Mouse (Mus musculus) intestine, postnatal 0 days (tissue): ENCODE results near the gene Cntf. TPM values are rescaled to one million over a fixed set of nuclear protein-coding genes. Genes with fewer than 3 reads are reported as not detected.

Experiments
- ATAC-seq: fragments of 200-750 bp; cut with Nextera tagmentation; 2 replicates; pipeline ENCODE4 v1.8.0; 2017; ENCODE audit warnings: mild to moderate bottlenecking, moderate TSS enrichment, moderate library complexity
- H3K27ac ChIP-seq: fragments of 300-500 bp; sonication (generic); 2 replicates; pipeline ENCODE4 v1.5.1; 2014; ENCODE audit warnings: mild to moderate bottlenecking, low read depth, low read length, moderate library complexity
- H3K27me3 ChIP-seq: fragments of 300-500 bp; sonication (generic); replicated peaks from 2 replicates; pipeline ENCODE4 v1.6.1; 2014; ENCODE audit warnings: low read length, mixed read lengths; ENCODE audit not compliant: control insufficient read depth, insufficient read depth
- H3K36me3 ChIP-seq: fragments of 300-500 bp; sonication (generic); 2 replicates; pipeline ENCODE4 v1.6.1; 2014; ENCODE audit warnings: mild to moderate bottlenecking, moderate library complexity; ENCODE audit not compliant: control insufficient read depth, insufficient read depth
- H3K4me1 ChIP-seq: fragments of 300-500 bp; sonication (generic); replicated peaks from 2 replicates; pipeline ENCODE4 v1.6.1; 2014; ENCODE audit warnings: antibody characterized with exemption, low read length, mixed read lengths; ENCODE audit not compliant: control insufficient read depth, insufficient read depth
- H3K4me2 ChIP-seq: fragments of 300-500 bp; sonication (generic); replicated peaks from 2 replicates; pipeline ENCODE4 v1.6.1; 2014; ENCODE audit warnings: low read depth, mild to moderate bottlenecking, moderate library complexity
- H3K4me3 ChIP-seq: fragments of 300-500 bp; sonication (generic); 2 replicates; pipeline ENCODE4 v1.5.1; 2014; ENCODE audit warnings: low read depth, low read length
- H3K9ac ChIP-seq: fragments of 300-500 bp; sonication (generic); 2 replicates; pipeline ENCODE4 v1.6.1; 2014; ENCODE audit warnings: mild to moderate bottlenecking, low read depth, low read length
- H3K9me3 ChIP-seq: fragments of 300-500 bp; sonication (generic); 2 replicates; pipeline ENCODE4 v1.6.1; 2016; ENCODE audit warnings: mixed run types; ENCODE audit not compliant: control insufficient read depth
- CTCF ChIP-seq: sonication (generic); IDR thresholded peaks from 2 replicates; pipeline ENCODE4 v1.5.1; 2016; ENCODE audit warnings: low read depth, mild to moderate bottlenecking, control low read depth, antibody characterized with exemption, moderate library complexity
- WGBS: fragments of 180-500 bp; shearing (Covaris S2); extraction: QIAGEN DNeasy Blood & Tissue Kit; methylation state at CpG from one replicate; pipeline ENCODE4 v1.1.7; 2014; 5-methylcytosine and 5-hydroxymethylcytosine counted together
- polyA plus RNA-seq: library from polyadenylated mRNA; unstranded; fragments of >200 nt; fragmentation: Nextera tagmentation; extraction: Ambion mirVana; gene quantifications from 2 replicates; pipeline ENCODE4 v1.2.1, GENCODE M21; 2015

The Cntf gene
- polyA plus RNA-seq, 1 experiment from 2014 or later: 1.1 TPM

DNA sequence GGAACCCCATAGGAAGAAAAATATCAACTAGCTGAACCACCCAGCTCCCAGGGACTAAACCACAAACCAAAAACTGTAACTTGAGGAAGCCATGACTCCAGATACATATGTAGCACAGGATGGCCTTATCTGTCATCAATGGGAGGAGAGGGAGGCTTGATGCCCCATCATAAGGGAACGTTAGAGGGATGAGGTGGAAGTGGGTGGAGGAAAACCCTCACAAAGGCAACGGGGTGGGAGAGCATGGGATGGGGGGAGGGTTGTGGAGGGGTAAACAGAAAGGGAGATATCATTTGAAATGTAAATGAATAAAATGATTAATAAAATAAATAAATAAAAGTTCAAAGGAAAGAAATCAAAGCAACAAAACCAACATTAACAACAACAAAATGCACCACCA, 45.0 kb downstream of the Cntf start:
- H3K4me3 ChIP-seq: no peak overlapping the region
- ATAC-seq: no peak
- H3K9me3 ChIP-seq: no peaks in the 10 kb centered on the region
- no peak overlapping the region for H3K27ac ChIP-seq
- H3K27me3 ChIP-seq: no peaks in the 10 kb centered on the region
- 58% methylated on average over 2 of the region's 2 CpGs for WGBS
- H3K4me2 ChIP-seq: no peak overlapping the region
- TF ChIP-seq CTCF: no peak
- no peaks in the 10 kb centered on the region for H3K4me1 ChIP-seq
- H3K36me3 ChIP-seq: no peaks in the 10 kb centered on the region
- no peak overlapping the region for H3K9ac ChIP-seq

DNA sequence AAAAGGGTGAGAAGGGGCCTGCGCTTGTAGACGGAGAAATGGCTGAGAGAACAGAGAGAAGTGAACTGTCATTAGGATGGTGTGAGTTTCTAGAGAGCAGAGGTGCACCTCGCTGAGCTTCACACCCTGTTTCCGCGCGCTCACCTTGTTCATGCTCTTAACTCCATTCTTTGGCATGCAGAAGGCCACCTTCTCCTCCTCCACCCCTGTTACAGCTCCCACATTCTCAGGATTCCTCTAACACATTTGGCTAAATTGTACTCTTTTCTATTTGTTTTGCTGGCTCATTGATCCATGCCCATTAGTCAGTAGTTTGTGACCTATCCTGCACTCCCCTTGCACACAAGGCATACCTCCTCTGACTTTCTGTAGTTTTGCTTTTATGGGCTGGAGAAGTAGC, 46.2 kb downstream of the Cntf start:
- TF ChIP-seq CTCF: no peak
- H3K4me3 ChIP-seq: no peak overlapping the region
- no peak overlapping the region for H3K27ac ChIP-seq
- no peaks in the 10 kb centered on the region for H3K36me3 ChIP-seq
- H3K27me3 ChIP-seq: no peaks in the 10 kb centered on the region
- H3K4me2 ChIP-seq: no peak overlapping the region
- H3K9me3 ChIP-seq: no peaks in the 10 kb centered on the region
- WGBS: 71% methylated on average over 6 of the region's 6 CpGs
- no peak overlapping the region for H3K9ac ChIP-seq
- ATAC-seq: no peak
- no peaks in the 10 kb centered on the region for H3K4me1 ChIP-seq

Other genes with a start within 250 kb of the Cntf start
- 6.2 and 6.8 TPM in 2 replicates for gene Fam111a, start 219.9 kb downstream of the Cntf start, polyA plus RNA-seq
- 0.13 TPM in 1 of 2 replicates, not detected in the other for gene Gm4952, start 165.7 kb downstream of the Cntf start, polyA plus RNA-seq
- gene Glyat, start 132.3 kb downstream of the Cntf start, polyA plus RNA-seq: 2.8 and 3.5 TPM in 2 replicates
- not detected in 2 replicates for gene Olfr1442, start 95.2 kb downstream of the Cntf start, polyA plus RNA-seq
- gene Olfr1443, start 87.5 kb downstream of the Cntf start, polyA plus RNA-seq: not detected in 2 replicates
- gene Keg1, start 69.8 kb downstream of the Cntf start, polyA plus RNA-seq: 0.55 and 0.59 TPM in 2 replicates
- gene Zfp91, start 30.5 kb upstream of the Cntf start, polyA plus RNA-seq: 13.6 and 15.1 TPM in 2 replicates
- 1.7 and 1.9 TPM in 2 replicates for gene Lpxn, start 30.6 kb upstream of the Cntf start, polyA plus RNA-seq
- gene Gm5244, start 81.0 kb upstream of the Cntf start, polyA plus RNA-seq: not detected in 2 replicates
- not detected in 2 replicates for gene Olfr1444, start 91.7 kb upstream of the Cntf start, polyA plus RNA-seq
- not detected in 2 replicates for gene Olfr1445, start 118.2 kb upstream of the Cntf start, polyA plus RNA-seq
- not detected in 2 replicates for gene Olfr1446, start 127.9 kb upstream of the Cntf start, polyA plus RNA-seq
- not detected in 2 replicates for gene Olfr1447, start 138.1 kb upstream of the Cntf start, polyA plus RNA-seq
- gene Olfr1448, start 158.8 kb upstream of the Cntf start, polyA plus RNA-seq: not detected in 2 replicates
- not detected in 2 replicates for gene Olfr1449, start 165.2 kb upstream of the Cntf start, polyA plus RNA-seq
- not detected in 2 replicates for gene Olfr1450, start 184.6 kb upstream of the Cntf start, polyA plus RNA-seq
- gene Olfr1451, start 229.4 kb upstream of the Cntf start, polyA plus RNA-seq: not detected in 2 replicates